Mouse (Mus musculus) neural tube, embryonic 11.5 days (tissue): Measurements from ENCODE around the gene BC051142. TPM values are rescaled to one million over a fixed set of nuclear protein-coding genes. Genes with fewer than 3 reads are reported as not detected.
"Not testable (repeated sequence)": the region's sequence is repeated elsewhere in the genome, so short reads cannot be mapped to it uniquely, and the experiment has no call there.

Experiments used
- ATAC-seq: fragments of 200-750 bp; cut with Nextera tagmentation; 2 replicates; pipeline ENCODE4 v1.8.0; 2017; ENCODE audit warnings: moderate number of reproducible peaks, mild to moderate bottlenecking, moderate TSS enrichment, moderate library complexity; ENCODE audit not compliant: insufficient read depth, low FRiP score, low TSS enrichment
- DNase-seq: peaks from one replicate; pipeline ENCODE4 v3.0.0-alpha.2; 2015; ENCODE audit warnings: low spot score
- H3K27ac ChIP-seq: fragments of 300-500 bp; sonication (generic); 2 replicates; pipeline ENCODE4 v1.5.1; 2014; ENCODE audit warnings: low read depth, mild to moderate bottlenecking, low read length
- H3K27me3 ChIP-seq: fragments of 300-500 bp; sonication (generic); 2 replicates; pipeline ENCODE4 v1.6.1; 2014; ENCODE audit warnings: mild to moderate bottlenecking, low read length, mixed read lengths; ENCODE audit not compliant: control insufficient read depth, insufficient read depth
- H3K36me3 ChIP-seq: fragments of 300-500 bp; sonication (generic); 2 replicates; pipeline ENCODE4 v1.6.1; 2014; ENCODE audit warnings: mild to moderate bottlenecking, low read length, moderate library complexity, mixed read lengths; ENCODE audit not compliant: control insufficient read depth, insufficient read depth
- H3K4me1 ChIP-seq: fragments of 300-500 bp; sonication (generic); 2 replicates; pipeline ENCODE4 v1.6.1; 2014; ENCODE audit warnings: low read length, mixed read lengths; ENCODE audit not compliant: control insufficient read depth, insufficient read depth
- H3K4me2 ChIP-seq: fragments of 300-500 bp; sonication (generic); 2 replicates; pipeline ENCODE4 v1.6.1; 2014; ENCODE audit warnings: low read depth, mild to moderate bottlenecking, moderate library complexity
- H3K4me3 ChIP-seq: fragments of 300-500 bp; sonication (generic); 2 replicates; pipeline ENCODE4 v1.5.1; 2014; ENCODE audit warnings: low read depth, low read length
- H3K9ac ChIP-seq: fragments of 300-500 bp; sonication (generic); 2 replicates; pipeline ENCODE4 v1.6.1; 2014; ENCODE audit warnings: mild to moderate bottlenecking, low read length
- H3K9me3 ChIP-seq: fragments of 300-500 bp; sonication (generic); 2 replicates; pipeline ENCODE4 v1.6.1; 2016; ENCODE audit warnings: low read length; ENCODE audit not compliant: control insufficient read depth
- WGBS: fragments of 180-500 bp; shearing (Covaris S2); extraction: QIAGEN DNeasy Blood & Tissue Kit; methylation state at CpG from one replicate; pipeline ENCODE4 v1.1.7; 2014; 5-methylcytosine and 5-hydroxymethylcytosine counted together
- polyA plus RNA-seq: library from polyadenylated mRNA; unstranded; fragments of >200 nt; fragmentation: Nextera tagmentation; extraction: Ambion mirVana; gene quantifications from 2 replicates; pipeline ENCODE4 v1.2.1, GENCODE M21; 2014

The BC051142 gene
- polyA plus RNA-seq, 1 experiment from 2014 or later, result 1.7 TPM

- Histone ChIP-seq H3K4me3 (no peak overlapping the region), H3K4me2 (no peak overlapping the region), H3K4me1 (no peaks in the 10 kb centered on the region), H3K27ac (no peak overlapping the region), H3K9me3 (no peaks in the 10 kb centered on the region), H3K27me3 (no peaks in the 10 kb centered on the region), H3K36me3 (no peaks in the 10 kb centered on the region), H3K9ac (no peak overlapping the region)
- DNase-seq (no peak), ATAC-seq (no peak)
- 76% methylated on average over 2 of the region's 2 CpGs for WGBS
Measured at GRCm38 (mm10) chr17:34470491-34470890, 71.9 kb downstream of the BC051142 start.

- no peaks in the 10 kb centered on the region for H3K36me3 ChIP-seq
- no peaks in the 10 kb centered on the region for H3K27me3 ChIP-seq
- H3K4me1 ChIP-seq, result no peaks in the 10 kb centered on the region
- no peaks in the 10 kb centered on the region for H3K9me3 ChIP-seq
- 70% methylated on average over 3 of the region's 3 CpGs for WGBS
- H3K4me3 ChIP-seq, result no peak overlapping the region
- no peak overlapping the region for H3K4me2 ChIP-seq
- H3K9ac ChIP-seq, result no peak overlapping the region
- no peak overlapping the region for H3K27ac ChIP-seq
- ATAC-seq (no peak), DNase-seq (no peak)
Measured at GRCm38 (mm10) chr17:34475060-34475459, 76.4 kb downstream of the BC051142 start.

GRCm38 (mm10) chr17:34476427-34476826, 77.8 kb downstream of the BC051142 start:
- no peaks in the 10 kb centered on the region for H3K4me1 ChIP-seq
- H3K4me3 ChIP-seq, result no peak overlapping the region
- WGBS, result 92% methylated on average over 1 of the region's 2 CpGs
- H3K36me3 ChIP-seq, result no peaks in the 10 kb centered on the region
- DNase-seq (no peak), ATAC-seq (no peak)
- H3K4me2 ChIP-seq, result no peak overlapping the region
- no peak overlapping the region for H3K27ac ChIP-seq
- H3K9ac ChIP-seq, result no peak overlapping the region
- no peaks in the 10 kb centered on the region for H3K9me3 ChIP-seq
- H3K27me3 ChIP-seq, result no peaks in the 10 kb centered on the region

GRCm38 (mm10) chr17:34477238-34478013, 78.8 kb downstream of the BC051142 start, which contains the start of gene Btnl4:
Gene Btnl4, minus strand, starts transcription at chr17:34477318.
- not testable (repeated sequence) for H3K4me3 ChIP-seq, H3K36me3 ChIP-seq, H3K27ac ChIP-seq, H3K9ac ChIP-seq, H3K9me3 ChIP-seq, H3K4me2 ChIP-seq, ATAC-seq, DNase-seq, H3K27me3 ChIP-seq, H3K4me1 ChIP-seq
- WGBS, result 83% methylated on average over 4 of the region's 5 CpGs

- Histone ChIP-seq H3K9me3 (no peaks in the 10 kb centered on the region), H3K27ac (no peak overlapping the region), H3K27me3 (no peaks in the 10 kb centered on the region), H3K9ac (no peak overlapping the region), H3K4me3 (no peak overlapping the region), H3K4me2 (no peak overlapping the region), H3K4me1 (no peaks in the 10 kb centered on the region), H3K36me3 (no peaks in the 10 kb centered on the region)
- ATAC-seq (no peak), DNase-seq (no peak)
Measured at GRCm38 (mm10) chr17:34492796-34493195, 94.2 kb downstream of the BC051142 start.

GRCm38 (mm10) chr17:34495156-34495555, 96.5 kb downstream of the BC051142 start:
- not testable (repeated sequence) for DNase-seq, H3K27me3 ChIP-seq, H3K4me1 ChIP-seq, H3K36me3 ChIP-seq, H3K4me2 ChIP-seq, H3K9ac ChIP-seq, H3K27ac ChIP-seq, H3K9me3 ChIP-seq, H3K4me3 ChIP-seq, ATAC-seq
- 89% methylated on average over 2 of the region's 2 CpGs for WGBS

GRCm38 (mm10) chr17:34496539-34496938, 97.9 kb downstream of the BC051142 start:
- Histone ChIP-seq H3K27me3 (no peaks in the 10 kb centered on the region), H3K4me1 (no peaks in the 10 kb centered on the region), H3K36me3 (no peaks in the 10 kb centered on the region), H3K4me2 (no peak overlapping the region), H3K9me3 (no peaks in the 10 kb centered on the region), H3K4me3 (no peak overlapping the region), H3K9ac (no peak overlapping the region), H3K27ac (no peak overlapping the region)
- no peak for DNase-seq
- 60% methylated on average over 2 of the region's 2 CpGs for WGBS
- no peak for ATAC-seq

GRCm38 (mm10) chr17:34497319-34497718, 98.7 kb downstream of the BC051142 start:
- not testable (repeated sequence) for H3K27me3 ChIP-seq, ATAC-seq, H3K4me2 ChIP-seq, DNase-seq, H3K4me1 ChIP-seq, H3K36me3 ChIP-seq, H3K27ac ChIP-seq, H3K9ac ChIP-seq, H3K9me3 ChIP-seq, H3K4me3 ChIP-seq
- WGBS, result 85% methylated on average over 3 of the region's 3 CpGs

- not testable (repeated sequence) for H3K9ac ChIP-seq, H3K4me2 ChIP-seq, H3K27me3 ChIP-seq, H3K36me3 ChIP-seq, DNase-seq, H3K4me3 ChIP-seq, H3K4me1 ChIP-seq, H3K27ac ChIP-seq, ATAC-seq, H3K9me3 ChIP-seq
- 76% methylated on average over 2 of the region's 4 CpGs for WGBS
Measured at GRCm38 (mm10) chr17:34497726-34498125, 99.1 kb downstream of the BC051142 start.
